Mouse (Mus musculus) testis, adult 2 months (tissue): ENCODE measurements at regions not wholly inside any gene's neighbourhood (a gene's known extent, or its start where the extent isn't known, plus 50 kb on each side); places are given as distances from the start of the nearest gene placed in this dataset.

Source experiments
- CTCF ChIP-seq: fragments of 200-500 bp; IDR thresholded peaks from 2 replicates; pipeline ENCODE4 v1.5.1; 2012; ENCODE audit warnings: low read depth, mild to moderate bottlenecking, inconsistent platforms, low read length, moderate library complexity; ENCODE audit not compliant: control insufficient read depth, insufficient read depth, insufficient replicate concordance
- POLR2A ChIP-seq: fragments of 200-500 bp; IDR thresholded peaks from 2 replicates; pipeline ENCODE4 v1.6.1; 2012; ENCODE audit warnings: low read depth, mild to moderate bottlenecking, inconsistent platforms, low read length, moderate library complexity; ENCODE audit not compliant: control insufficient read depth

GRCm38 (mm10) chr3:38684247-38684991 lies 199.8 kb upstream of the Ankrd50 start:
- no peak for TF ChIP-seq CTCF
- TF ChIP-seq POLR2A = no peak
